Mouse (Mus musculus): Measurements from ENCODE around the gene Olfr1371. TPM values are rescaled to one million over a fixed set of nuclear protein-coding genes. Genes with fewer than 3 reads are reported as not detected.

Gene Olfr1371
- total RNA-seq (2021) = not detected
- long read RNA-seq, experiment 1 = 0 reads
- long read RNA-seq, experiment 2 = 0 reads

DNA sequence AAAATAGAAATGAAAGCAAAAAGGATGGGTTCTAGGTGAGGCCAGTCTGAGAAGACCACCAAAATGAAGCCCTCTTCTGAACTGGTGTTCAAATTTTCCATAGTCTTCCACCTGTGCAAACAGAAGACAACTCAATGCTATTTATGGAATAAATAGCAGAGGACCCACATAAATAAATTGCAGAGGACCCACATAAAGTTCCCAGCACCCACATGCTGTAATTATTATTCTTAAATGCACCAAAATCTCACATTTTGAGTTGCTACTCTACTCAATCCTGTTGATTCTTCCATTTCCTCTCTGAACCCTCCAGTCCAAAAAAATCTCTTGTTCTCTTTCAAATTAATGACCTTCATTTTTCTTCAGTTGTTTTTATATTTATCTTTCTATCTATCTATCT is at the start of gene Olfr1371:
Olfr1371 (minus strand) TSS at position 101 of the 400 bp plus-strand sequence.
- no peak for DNase-seq (ENCODE audit: low spot score in 2 of 2)

DNA sequence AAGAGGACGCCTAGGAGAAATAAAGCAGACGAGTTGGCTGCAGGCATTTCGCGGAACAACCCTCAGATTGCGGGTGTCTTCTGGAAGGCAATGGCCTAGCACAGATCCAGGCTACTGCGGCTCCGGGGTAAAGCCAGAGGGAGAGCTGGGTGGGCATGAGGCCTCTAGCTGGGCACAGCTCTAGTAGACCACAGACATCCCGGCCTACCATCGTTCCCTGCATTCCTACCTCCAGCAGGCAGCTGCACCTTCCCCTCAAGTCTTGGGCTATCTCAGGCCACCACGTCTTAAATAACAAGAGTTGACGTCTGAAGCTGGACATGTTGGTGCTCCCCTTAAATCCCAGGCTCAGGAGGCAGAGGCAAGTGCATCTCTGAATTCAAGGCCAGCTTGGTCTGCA is 48.6 kb upstream of the Olfr1371 start:
- no peak for DNase-seq (ENCODE audit: low spot score in 2 of 2)

GRCm38 (mm10) chr11:52261937-52262336 is 48.1 kb upstream of the Olfr1371 start:
- no peak for DNase-seq (ENCODE audit: low spot score in 2 of 2)

- no peak for DNase-seq (ENCODE audit: low spot score in 2 of 2)
Measured at GRCm38 (mm10) chr11:52260878-52261277, 47.1 kb upstream of the Olfr1371 start.

GRCm38 (mm10) chr11:52258711-52259110 is 44.9 kb upstream of the Olfr1371 start:
- no peak for DNase-seq (ENCODE audit: low spot score in 2 of 2)

GRCm38 (mm10) chr11:52257376-52257775 is 43.6 kb upstream of the Olfr1371 start:
- DNase-seq (ENCODE audit: low spot score in 2 of 2) = no peak

GRCm38 (mm10) chr11:52255077-52255476 is 41.3 kb upstream of the Olfr1371 start:
- DNase-seq (ENCODE audit: low spot score in 2 of 2) = no peak

DNA sequence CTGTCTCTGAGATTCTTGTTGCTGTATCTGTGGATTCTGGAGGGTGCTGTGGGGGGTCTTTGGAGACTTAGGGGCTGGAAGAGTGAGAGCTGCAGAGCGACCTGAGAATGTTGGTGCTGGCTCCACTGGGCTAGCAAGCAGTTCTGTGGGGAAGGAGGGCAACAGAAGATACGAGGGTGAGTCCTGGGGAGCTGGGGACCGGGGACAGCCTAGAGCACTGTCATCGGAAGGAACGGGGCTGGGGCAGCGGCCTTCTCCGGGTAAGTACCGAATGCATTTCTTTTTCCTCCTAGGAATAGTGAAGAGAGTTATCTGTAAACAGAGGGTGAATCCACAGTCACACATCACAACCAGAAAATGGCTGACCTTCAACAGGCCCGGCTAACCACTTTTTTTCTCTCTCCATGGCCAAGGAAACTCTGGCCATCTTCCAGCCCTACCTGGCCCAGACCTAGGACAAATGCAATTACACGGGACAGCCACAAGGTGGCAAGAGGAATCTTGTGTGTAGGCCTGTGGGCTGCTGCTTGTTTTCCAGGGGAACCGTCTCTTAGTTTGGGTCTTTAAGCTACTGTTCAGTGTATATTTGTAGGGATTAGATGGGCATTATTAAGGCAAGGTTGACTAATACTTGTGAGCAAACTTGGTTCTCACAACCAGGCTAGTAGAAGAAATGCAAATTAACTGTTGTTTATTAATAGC is 40.0 kb upstream of the Olfr1371 start:
- no peak for DNase-seq (ENCODE audit: low spot score in 2 of 2)

- no peak for DNase-seq (ENCODE audit: low spot score in 2 of 2)
Measured at GRCm38 (mm10) chr11:52252692-52253091, 38.9 kb upstream of the Olfr1371 start.

DNA sequence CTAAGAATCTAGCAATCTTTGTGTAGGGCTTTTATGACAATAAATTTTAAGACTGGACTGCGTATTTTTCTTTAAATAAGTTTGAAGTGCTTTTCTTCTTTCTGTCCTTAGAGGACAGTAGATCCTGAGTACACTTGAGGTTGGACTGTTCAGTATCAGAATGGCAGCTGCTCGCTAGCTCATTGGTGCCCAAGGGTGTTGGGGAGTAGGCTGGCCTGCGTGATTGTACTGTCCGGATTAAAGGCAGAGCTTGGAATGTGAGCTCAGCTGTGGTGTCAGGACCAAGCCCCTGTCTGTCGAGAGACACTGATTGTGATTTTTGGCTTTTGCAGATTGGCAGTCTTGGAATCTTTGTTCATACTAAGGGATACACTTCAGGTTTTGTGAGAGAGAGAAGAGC is 38.0 kb upstream of the Olfr1371 start:
- no peak for DNase-seq (ENCODE audit: low spot score in 2 of 2)

- DNase-seq (ENCODE audit: low spot score in 2 of 2) = no peak
Measured at GRCm38 (mm10) chr11:52249452-52249851, 35.7 kb upstream of the Olfr1371 start.

GRCm38 (mm10) chr11:52240898-52241542 is 27.2 kb upstream of the Olfr1371 start:
- no peak for DNase-seq (ENCODE audit: low spot score in 2 of 2)

- no peak for DNase-seq (ENCODE audit: low spot score in 2 of 2)
Measured at GRCm38 (mm10) chr11:52234509-52234908, 20.7 kb upstream of the Olfr1371 start.

DNA sequence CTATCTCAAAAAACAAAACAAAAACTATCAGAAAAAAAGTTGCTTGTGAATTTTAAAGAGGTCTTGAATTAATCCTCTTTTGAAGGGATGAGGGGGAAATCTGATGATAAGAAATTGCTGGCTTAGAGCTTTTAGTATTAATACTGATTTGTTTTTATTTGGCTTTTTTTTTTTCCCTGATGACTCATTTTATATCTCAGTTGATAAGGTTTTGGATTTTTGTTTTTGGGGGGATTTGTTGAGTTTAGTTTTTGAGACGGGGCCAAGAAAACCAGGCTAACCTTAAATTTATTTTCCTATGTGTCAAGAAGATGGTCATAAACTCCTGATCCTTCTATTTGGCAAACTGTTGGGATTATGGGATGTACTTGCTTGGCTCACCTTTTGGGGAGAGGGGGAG is 20.1 kb upstream of the Olfr1371 start:
- no peak for DNase-seq (ENCODE audit: low spot score in 2 of 2)

DNA sequence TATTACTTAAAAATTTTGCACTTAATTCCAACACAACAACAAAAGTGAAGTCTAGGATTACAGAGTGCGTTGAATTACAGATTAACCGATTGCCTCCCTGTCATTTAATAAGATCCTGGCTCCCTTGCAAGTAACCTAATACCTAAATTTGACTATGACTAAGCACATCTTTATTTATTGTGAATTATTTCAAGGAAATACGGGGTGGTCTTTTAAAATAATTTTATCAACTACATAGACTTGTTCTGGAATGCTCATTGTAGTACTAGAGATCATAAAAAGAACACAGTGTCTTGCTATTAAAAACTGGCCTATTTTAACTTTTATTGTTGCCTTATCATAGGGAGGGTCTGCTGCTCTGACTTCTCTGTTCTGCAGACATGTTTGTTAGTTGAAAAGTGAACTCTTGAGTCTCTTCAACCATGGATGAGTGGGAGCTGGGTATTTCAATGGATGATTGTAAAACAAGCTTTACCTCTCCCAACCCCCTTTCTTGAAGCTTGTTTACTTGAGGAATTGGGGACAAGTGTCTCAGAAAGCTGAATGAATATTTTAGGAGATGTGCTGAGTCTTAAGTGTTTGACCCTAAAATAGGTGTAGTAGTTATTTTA is 19.4 kb upstream of the Olfr1371 start:
- no peak for DNase-seq (ENCODE audit: low spot score in 2 of 2)

DNA sequence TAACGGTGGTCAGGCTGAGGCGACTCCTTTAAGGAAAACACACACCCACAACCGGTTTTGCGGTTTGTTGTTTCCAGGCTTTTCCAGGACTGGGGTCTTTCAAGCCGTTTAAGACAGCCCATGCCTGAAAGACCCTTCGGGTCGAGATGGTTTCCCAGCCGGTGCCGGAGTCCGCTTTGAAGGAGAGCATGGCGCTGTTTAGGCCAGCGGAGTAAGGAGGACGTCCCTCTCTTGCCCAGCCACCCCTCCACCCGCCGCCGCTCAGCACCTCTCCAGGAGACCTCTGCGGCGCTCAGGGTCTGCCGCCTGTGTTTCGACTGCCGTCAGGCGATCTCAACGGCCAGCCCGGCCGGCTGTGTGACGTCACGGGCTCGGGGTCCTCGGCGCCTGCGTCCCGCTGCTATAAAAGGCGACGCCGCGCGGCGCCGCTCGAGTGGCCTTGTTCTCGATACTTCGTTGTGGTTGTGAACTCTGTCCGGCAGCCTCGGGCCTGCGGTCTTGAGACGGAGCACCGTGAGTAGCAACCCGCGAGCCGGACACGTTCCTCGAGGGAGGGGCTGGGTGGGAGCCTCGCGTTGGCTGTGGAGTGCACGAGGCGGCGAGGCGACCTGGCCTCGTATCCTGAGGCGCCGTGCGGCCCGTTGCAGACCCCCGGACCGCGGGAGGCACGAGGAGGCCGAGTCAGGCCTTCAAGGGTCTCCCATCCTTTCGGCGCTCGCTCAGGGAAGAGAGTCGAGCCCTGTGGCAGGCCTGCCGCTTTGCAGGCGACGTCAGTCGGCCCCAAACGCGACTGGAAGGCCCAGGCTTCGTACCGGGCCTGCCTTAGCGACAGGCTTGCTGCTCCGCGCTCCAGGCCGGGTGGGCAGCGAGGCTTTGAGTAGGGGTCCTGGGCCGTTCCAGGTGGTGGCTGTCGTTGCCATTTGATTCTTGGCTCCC is 18.1 kb upstream of the Olfr1371 start, which contains the start of gene Skp1a:
Skp1a (plus strand) TSS at position 390 of the 936 bp plus-strand sequence.
- peak; percentile 89 to 92 for DNase-seq (ENCODE audit: low spot score in 2 of 2)

- DNase-seq (ENCODE audit: low spot score in 2 of 2) = no peak
Measured at GRCm38 (mm10) chr11:52230694-52231093, 16.9 kb upstream of the Olfr1371 start.

DNA sequence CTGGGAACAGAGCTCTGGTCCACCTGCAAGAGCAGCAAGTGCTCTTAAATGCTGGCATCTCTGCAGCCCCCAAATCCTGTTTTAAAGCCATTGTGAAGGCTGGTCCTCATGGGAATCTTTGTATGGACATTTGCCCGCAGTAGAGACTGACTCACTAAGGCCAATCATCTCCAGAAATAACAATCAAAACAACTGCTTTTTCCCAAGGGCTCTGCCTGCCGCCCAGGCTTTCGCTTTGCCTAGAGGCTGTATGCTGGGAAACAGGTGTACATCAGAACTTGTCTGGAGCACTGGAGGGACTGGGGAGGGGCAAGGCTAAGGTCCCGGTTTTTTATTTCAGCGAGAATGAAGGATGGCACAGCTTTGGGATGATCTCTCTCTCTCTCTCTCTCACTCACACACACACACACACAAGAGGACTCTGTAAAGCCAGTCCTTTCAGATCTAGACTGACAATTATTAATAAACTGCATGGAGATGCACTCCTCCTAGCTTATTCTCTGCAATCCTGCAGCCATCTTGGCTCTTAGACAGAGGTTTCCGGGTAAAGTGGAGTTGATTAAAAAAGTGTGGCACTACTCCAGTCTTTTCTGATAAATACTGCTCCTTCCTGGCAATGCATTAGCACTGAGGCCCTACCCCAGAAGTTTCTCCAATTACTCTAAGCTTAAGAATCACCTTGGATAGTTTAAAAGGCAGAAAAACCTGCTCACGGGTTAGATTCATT is 15.1 kb upstream of the Olfr1371 start:
- no peak for DNase-seq (ENCODE audit: low spot score in 2 of 2)

DNA sequence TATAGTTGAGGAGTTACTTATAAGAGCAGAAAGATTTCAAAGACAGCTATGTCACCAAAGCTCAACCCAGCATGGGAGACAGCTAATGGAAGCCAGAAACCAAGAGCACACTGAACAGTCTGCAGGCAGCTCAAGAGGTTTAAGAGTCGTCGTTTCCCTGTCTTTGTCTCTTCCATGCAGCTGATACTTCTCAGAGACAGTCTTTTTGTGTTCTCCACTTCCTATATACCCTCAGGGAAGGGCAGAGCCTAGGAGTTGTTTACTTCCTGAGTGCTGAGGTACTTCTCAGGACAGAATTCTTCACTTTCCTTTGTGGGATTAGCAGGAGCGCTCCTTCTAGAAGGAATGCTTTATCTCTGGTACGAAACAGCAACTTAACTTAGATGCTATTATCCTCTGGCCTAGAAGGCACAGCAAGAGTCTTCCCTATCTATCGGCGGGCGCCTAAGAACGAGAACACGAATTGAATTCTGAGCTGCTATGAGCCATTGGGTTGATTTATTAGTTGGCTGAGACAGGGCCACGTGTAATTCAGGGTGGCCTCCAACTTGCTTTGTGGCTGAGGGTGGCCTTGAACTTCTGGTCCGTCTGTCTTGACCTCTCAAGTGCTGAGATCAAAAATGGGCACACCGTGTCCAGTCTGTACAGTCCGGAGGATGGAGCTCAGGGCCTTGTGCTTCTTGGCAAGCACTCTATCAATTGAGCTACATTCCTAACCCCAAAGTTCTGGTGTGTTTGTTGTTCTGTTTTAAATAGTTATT is 13.9 kb upstream of the Olfr1371 start:
- no peak for DNase-seq (ENCODE audit: low spot score in 2 of 2)

DNA sequence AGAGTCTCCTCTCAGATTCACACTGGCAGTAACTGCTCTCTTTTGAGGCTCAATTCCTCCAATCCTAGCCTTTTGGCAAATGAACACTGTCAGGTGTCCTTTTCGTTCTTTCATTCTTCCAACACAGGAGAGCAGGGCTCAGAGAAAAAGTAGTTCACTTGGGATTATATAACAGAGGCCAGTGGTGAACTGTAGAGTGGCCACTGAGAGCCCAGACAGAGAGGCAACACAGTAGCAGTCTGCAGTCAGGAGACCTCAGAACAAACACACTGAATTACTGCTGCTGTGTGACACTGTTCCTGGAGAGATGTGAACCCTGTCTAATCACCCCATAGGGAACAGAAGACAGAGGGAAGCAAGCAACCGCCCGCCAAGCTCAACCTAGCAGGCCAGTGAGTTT is 13.3 kb upstream of the Olfr1371 start:
- no peak for DNase-seq (ENCODE audit: low spot score in 2 of 2)

Data from adrenal gland, postnatal 4 days (tissue).